Mouse (Mus musculus) common myeloid progenitor, adult 5-6 weeks (primary cell): ENCODE measurements around the gene Pla2r1. TPM values are rescaled to one million over a fixed set of nuclear protein-coding genes. Genes with fewer than 3 reads are reported as not detected.

Source experiments
- ATAC-seq: replicated peaks from 2 replicates; pipeline ENCODE4 v1.8.0; 2016; ENCODE audit warnings: low read depth, mild to moderate bottlenecking, moderate TSS enrichment, inconsistent platforms; ENCODE audit not compliant: poor library complexity, severe bottlenecking
- total RNA-seq: library from RNA; stranded (forward); fragments of 200-1000, 187-1606 nt; gene quantifications from 2 replicates; pipeline ENCODE4 v1.2.3, GENCODE M21; 2017

Gene Pla2r1
- total RNA-seq, 1 experiment from 2014 or later = 0.18 TPM

DNA sequence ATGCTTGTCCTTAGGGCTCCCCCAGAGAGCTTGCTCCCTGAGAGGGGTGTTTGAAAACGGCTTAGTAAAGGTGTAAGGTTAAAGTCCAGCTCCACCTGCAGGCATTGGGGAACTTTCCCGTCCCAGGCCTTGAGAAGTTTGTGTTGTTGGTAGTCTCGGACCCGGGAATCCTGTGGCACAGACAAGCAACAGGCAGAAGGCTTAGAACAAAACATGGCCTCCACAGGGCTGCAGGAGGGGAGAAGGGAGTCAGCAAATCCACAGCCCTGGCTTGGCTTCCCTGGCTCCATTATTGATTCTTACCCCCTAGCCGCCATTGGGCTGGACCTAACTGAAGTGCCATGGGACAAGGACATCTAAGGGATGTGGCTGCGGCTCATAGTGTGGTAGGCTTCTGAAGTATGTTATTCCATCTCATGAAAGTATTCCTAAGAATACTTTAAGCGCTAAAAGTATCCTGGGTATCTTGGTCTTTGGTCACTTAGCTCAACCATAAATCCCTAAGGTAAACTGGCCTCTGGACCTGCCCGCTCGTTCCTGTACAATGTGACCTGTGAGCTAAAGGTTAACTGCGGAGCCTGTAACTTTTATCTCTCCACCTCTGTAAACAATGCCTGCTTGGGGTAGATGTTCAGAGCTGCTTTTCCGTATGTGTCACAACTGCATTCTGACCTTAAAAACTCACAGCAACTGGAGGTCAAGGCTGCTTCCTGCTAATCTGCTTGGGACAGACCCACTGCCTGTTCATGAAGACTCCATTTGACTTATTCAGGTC is 142.9 kb downstream of the Pla2r1 start:
- no peak for ATAC-seq

- no peak for ATAC-seq
These were observed 143.9 kb downstream of the Pla2r1 start for GRCm38 (mm10) chr2:60409194-60409593.

- ATAC-seq = 0 out of 2 replicates have a peak, but pooled peaks have one; percentile 42
These were observed 145.7 kb downstream of the Pla2r1 start for GRCm38 (mm10) chr2:60407387-60407786.

- no peak for ATAC-seq
These were observed 147.7 kb downstream of the Pla2r1 start for GRCm38 (mm10) chr2:60405431-60405830.

- no peak for ATAC-seq
These were observed 148.3 kb downstream of the Pla2r1 start for GRCm38 (mm10) chr2:60404763-60405162.

DNA sequence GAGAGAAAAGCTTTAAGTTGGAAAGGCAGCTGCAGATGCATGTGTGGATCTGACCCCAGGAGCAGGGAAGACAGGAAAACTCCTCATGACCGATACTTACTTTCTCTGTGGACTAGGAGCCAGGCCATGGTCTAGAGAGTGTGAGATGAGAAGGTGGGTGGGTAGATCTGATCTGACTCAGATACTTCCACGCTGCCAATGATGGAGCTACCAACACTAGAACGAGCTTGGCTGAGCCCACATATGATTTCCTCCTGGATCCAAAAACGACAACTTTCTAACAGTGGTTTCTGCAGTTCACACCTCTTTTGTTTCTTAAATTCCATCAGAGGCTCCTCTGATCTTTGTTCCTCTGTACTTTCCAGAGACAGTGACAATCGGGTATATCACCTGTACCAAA is 151.4 kb downstream of the Pla2r1 start:
- ATAC-seq = no peak

GRCm38 (mm10) chr2:60393786-60394185 is 159.3 kb downstream of the Pla2r1 start:
- ATAC-seq = no peak

GRCm38 (mm10) chr2:60392286-60392685 is 160.8 kb downstream of the Pla2r1 start:
- no peak for ATAC-seq

DNA sequence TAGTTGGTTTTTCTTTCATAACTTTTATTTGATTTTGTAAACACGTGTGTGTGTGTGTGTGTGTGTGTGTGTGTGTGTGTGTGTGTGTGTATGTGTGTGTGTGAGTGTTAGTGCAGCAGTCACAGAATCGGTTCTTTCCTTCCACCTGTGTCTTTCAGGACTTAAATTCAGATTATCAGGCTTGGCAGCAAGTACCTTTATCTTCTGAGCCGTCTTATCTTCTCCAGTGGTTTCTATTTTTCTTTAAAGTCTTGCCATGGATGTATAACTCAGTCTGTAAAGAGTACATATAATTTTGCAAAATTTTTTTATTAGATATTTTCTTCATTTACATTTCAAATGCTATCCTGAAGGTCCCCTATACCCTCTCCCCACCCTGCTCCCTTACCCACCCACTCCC is 165.7 kb downstream of the Pla2r1 start:
- ATAC-seq = no peak

DNA sequence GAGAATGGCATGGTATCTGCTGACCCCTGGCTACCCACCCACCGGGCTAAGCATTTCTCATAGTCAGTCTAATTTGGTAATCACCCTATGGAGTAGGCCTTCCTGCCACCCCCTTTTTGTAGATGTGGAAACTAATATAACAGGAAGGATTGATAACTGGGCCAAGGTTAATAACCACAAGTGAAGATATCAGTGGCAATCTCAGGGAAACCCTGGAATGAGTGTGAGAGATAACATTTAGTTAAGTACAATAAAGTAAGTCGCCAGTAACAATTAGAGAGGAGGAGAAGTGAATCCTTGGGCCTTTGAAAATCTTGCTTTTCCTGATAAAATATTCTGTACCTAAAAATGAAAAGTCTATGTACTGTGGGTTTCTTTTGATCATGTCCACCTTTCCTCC is 166.3 kb downstream of the Pla2r1 start:
- no peak for ATAC-seq

GRCm38 (mm10) chr2:60384763-60385085 is 168.4 kb downstream of the Pla2r1 start:
- no peak for ATAC-seq

GRCm38 (mm10) chr2:60384083-60384762 is 168.9 kb downstream of the Pla2r1 start:
- no peak for ATAC-seq

DNA sequence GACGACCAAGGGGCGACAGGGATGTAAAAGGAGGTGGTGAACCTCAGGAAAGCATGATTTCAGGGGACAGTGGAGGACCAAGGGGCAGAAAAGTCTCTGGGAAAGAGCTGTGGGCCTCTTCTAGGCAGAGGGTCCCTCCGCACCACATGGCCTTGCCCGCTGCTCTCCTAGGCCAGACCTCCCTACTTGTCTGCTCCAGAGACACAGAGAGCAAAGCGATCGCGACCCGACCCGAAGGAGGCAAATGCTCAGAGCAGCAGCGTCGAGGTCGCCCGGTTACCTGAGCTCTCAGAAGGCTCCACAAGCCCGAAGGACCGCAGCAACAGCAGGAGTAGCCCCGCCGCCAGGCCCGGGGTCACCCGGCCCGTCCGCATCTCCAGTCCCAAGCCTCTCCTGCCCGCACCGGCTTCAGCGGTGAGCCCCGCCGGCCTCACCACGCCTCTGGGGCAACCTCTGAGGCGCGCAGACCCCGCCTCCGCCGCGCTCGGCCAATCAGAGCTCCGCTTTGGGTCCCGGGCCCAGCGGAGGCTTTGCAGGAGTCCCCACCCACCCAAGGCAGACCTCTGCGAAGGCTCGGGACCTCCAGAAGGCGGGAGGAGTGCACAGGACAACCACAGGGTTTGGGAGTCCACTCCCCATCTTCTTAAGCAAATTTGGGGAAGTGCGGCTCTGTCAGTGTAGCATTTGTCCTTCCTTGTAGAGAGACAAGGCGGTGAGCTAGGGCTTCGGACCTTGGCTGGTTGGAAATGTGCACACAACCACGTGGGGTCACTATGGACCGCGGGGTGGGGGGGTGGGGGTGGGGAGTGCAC is 170.0 kb downstream of the Pla2r1 start, which contains the start of gene Ly75:
Ly75 (minus strand) TSS at position 446 of the 812 bp plus-strand sequence.
- peak; percentile 97 for ATAC-seq

DNA sequence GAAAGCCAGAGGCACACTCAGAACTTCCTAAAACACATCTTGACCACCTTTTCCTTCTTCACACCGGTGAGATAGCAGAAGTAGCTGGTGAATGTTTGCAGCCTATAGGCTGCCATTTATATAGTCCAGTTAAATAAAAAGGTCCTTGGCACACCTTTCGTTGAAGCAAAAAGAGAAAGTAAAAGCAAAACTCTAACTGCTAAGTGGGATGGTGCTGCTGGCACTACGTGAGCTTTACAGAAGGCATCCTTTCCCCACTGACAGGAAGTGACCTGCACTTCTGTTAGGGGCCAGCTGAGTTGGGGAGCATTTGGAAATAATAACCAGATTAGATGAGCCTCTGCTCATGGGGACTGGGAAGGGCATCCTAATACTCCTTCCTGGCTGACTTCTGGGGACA is 170.8 kb downstream of the Pla2r1 start:
- peak; percentile 21 for ATAC-seq

GRCm38 (mm10) chr2:60377260-60377659 is 175.8 kb downstream of the Pla2r1 start:
- ATAC-seq = no peak

DNA sequence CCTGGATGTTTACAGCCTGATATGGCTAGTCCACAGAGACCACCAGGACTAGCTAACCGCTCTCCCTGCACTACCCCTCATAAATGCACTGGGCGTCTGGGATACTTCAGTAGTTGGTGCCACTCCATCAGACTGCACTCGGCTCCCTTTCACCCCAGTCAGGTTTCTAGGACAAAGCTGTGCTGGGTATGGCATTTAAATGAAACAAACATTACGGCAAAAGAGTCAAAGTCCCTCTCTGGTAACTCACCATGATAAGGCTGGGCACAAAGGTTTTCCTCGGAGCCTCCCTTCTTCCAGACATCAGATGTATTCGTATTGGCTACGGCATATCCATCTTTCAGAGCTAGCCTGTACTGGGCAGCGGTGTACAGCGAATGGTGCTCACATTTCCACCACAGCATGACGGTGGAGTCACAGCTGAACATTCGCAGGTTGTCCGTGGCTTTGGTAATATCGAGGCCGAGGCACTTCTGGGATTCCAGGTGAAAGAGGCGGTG is 177.4 kb downstream of the Pla2r1 start:
- ATAC-seq = no peak

DNA sequence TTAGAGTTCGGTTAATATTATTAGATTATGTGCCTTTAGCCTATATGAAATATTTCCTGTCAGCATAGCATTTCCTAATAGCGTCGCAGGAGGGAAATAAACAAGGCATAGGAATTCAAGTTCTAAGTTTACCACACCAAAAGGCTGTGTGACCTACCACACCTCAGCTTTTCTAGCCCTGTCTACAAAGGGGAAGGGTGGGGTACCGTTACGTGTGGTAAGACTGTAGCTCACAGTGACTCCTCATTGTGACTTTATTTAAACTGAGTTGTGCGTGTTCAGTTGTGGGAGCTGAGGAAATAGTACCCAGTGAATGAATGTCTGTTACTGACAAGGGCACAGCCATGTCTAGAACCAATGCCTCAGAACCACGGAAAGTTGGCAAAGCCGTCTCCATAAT is 178.0 kb downstream of the Pla2r1 start:
- ATAC-seq = no peak

DNA sequence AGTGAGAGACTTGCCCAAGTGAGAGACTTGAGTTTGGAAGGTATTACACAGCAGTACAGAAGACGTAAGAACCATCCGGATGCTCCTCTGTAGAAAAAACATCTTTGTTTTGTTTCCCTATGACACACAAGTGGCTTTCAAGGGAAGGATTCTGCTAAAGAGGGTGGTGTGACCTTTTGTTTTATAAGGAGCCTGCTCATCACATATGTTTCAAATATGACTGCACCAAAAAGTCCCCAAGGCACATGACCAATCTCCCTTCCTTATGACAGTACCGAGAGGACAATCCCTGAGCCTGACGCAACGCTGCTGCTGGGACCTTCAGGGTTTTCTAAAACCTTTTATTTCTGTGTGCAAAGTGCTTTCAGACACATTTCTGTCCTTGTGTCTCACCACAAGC is 182.9 kb downstream of the Pla2r1 start:
- no peak for ATAC-seq

GRCm38 (mm10) chr2:60369454-60369853 is 183.7 kb downstream of the Pla2r1 start:
- ATAC-seq = no peak

DNA sequence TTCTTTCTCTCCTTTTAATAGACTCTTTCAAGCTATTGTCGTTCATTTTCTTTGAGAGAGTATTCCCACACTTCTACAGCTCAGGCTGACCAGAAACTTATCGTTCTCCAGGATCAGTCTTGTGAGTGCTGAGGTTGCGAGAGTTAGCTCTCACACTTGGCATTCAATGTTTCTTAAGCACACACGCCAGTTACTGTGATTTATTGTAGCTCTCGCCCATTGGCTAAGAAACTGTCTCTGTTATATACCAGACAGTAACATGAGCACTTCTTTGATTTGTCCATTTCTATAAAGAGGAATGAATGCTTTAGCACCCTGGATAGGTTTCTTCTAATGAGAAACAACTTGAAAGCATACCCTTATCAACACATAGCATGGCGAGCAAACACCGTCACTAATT is 185.2 kb downstream of the Pla2r1 start:
- no peak for ATAC-seq
